Mouse (Mus musculus) intestine, embryonic 14.5 days (tissue): ENCODE results near the gene Kat6b. TPM values are rescaled to one million over a fixed set of nuclear protein-coding genes. Genes with fewer than 3 reads are reported as not detected.

ENCODE experiments used
- ATAC-seq: fragments of 200-750 bp; cut with Nextera tagmentation; replicated peaks from 2 replicates; pipeline ENCODE4 v1.8.0; 2017; ENCODE audit warnings: low read depth, moderate number of reproducible peaks, moderate TSS enrichment, moderate library complexity; ENCODE audit not compliant: low FRiP score, low TSS enrichment
- DNase-seq: peaks from one replicate; pipeline ENCODE4 v3.0.0-alpha.2; 2018; ENCODE audit warnings: low spot score
- H3K27ac ChIP-seq: fragments of 300-500 bp; sonication (generic); 2 replicates; pipeline ENCODE4 v1.5.1; 2014; ENCODE audit warnings: low read depth, mild to moderate bottlenecking, control low read depth
- H3K27me3 ChIP-seq: fragments of 300-500 bp; sonication (generic); replicated peaks from 2 replicates; pipeline ENCODE4 v1.6.1; 2014; ENCODE audit warnings: low read length, control low read depth; ENCODE audit not compliant: control insufficient read depth, insufficient read depth
- H3K36me3 ChIP-seq: fragments of 300-500 bp; sonication (generic); 2 replicates; pipeline ENCODE4 v1.6.1; 2014; ENCODE audit warnings: low read length, control low read depth; ENCODE audit not compliant: control insufficient read depth, insufficient read depth
- H3K4me1 ChIP-seq: fragments of 300-500 bp; sonication (generic); replicated peaks from 2 replicates; pipeline ENCODE4 v1.6.1; 2014; ENCODE audit warnings: low read length, control low read depth, mixed read lengths; ENCODE audit not compliant: control insufficient read depth, insufficient read depth
- H3K4me2 ChIP-seq: fragments of 300-500 bp; sonication (generic); 2 replicates; pipeline ENCODE4 v1.6.1; 2014; ENCODE audit warnings: low read length
- H3K4me3 ChIP-seq: fragments of 300-500 bp; sonication (generic); 2 replicates; pipeline ENCODE4 v1.5.1; 2014; ENCODE audit warnings: low read depth, low read length, control low read depth, mixed read lengths
- H3K9ac ChIP-seq: fragments of 300-500 bp; sonication (generic); 2 replicates; pipeline ENCODE4 v1.6.1; 2014; ENCODE audit warnings: mild to moderate bottlenecking, low read length
- H3K9me3 ChIP-seq: fragments of 300-500 bp; sonication (generic); 2 replicates; pipeline ENCODE4 v1.6.1; 2016; ENCODE audit warnings: low read length, control low read depth; ENCODE audit not compliant: control insufficient read depth
- WGBS: fragments of 180-500 bp; shearing (Covaris S2); extraction: QIAGEN DNeasy Blood & Tissue Kit; methylation state at CpG from one replicate; pipeline ENCODE4 v1.1.7; 2014; 5-methylcytosine and 5-hydroxymethylcytosine counted together
- polyA plus RNA-seq: library from polyadenylated mRNA; unstranded; fragments of >200 nt; fragmentation: Nextera tagmentation; extraction: Ambion mirVana; gene quantifications from 2 replicates; pipeline ENCODE4 v1.2.1, GENCODE M21; 2014

Gene Kat6b
- polyA plus RNA-seq, 1 experiment from 2014 or later = 19.6 TPM

DNA sequence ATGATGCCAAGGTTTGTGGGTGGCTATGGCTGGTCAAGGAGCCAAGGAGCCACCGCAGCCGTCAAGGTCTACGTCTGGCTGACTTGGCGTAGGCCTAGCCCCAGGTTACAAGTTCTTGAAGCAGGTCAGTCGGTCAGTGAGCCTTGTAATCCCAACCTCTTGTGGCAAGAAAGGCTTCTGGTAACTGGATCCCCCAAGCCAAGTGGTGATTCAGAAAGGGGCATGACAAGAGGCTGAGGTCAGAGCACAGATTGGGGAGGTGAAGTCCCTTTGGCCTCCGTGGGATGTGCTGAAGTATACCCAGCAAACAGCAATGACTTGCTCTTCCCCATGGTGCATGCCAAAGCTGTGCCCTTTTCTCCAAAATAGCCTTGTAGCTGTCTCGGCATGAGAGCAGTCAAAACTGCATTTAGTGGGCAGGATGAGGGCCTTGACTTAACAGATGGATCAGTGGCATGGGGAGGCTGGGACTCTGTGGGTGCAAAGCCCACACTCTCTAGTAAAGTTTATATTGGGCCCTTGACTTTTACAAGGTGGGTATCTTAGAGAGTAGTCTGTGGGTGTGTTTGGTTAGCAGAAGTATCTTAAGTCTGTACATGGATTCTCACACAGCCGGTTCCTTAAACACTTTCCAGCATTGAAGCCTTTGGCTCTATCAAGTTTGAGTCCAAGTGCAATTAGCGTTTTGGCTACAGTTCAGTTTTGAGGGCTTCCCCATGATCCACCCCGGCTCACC, 204.3 kb downstream of the Kat6b start:
- H3K27ac ChIP-seq = no peak overlapping the region
- WGBS = 91% methylated on average over 10 of the region's 10 CpGs
- peaks cover 9% of the 10 kb centered on the region for H3K4me1 ChIP-seq
- no peak overlapping the region for H3K9ac ChIP-seq
- H3K27me3 ChIP-seq = peaks cover 9% of the 10 kb centered on the region; the same call in 1 of the 2 replicates
- H3K4me2 ChIP-seq = peak overlapping the region; percentile 68; the same call in 1 of the 2 replicates
- no peak overlapping the region for H3K4me3 ChIP-seq
- no peak for DNase-seq
- ATAC-seq = no peak
- no peaks in the 10 kb centered on the region for H3K9me3 ChIP-seq
- no peaks in the 10 kb centered on the region for H3K36me3 ChIP-seq

DNA sequence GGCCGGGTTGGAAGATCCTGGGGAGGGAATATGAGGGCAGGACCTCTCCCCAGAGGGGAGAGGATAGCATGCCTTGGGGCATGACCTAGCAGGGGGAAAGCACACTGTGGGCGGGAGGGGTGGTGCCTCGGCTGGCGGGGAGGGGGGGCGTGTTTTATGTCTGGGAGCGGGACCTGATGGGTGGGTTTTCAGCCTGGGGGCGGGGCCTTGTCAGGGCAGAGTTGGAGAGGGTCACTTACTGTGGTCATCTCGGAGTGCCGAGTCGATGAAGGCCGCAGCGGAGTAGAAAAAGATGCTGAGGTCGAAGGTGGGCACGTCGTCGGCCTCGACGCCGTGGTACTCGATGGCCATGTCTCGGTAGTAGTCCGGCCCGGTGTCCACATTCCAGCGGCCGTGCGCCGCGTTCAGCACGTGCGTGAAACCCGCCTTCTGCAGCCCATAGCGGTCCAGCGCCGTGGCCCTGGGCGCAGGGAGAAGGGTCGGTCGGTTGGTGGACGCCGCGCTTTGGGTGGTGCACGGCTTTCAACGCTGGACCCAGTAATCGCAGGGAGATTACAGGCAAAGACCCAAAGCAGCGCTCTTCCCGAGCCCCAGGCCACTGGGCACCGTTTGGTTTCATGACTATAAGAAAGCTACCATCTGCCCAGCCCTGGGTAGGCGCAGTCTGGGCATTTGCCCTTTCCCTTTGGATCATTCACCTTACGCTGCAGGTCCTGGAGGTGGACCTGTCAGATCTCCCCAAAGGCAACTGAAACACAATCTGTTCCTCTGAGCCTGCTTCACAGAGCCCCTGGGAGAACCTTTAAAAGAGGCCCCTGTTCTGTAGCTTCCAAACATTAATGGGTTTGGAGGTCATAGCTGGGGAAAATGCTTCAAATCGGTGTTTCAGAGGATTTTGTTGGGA, 205.4 kb downstream of the Kat6b start:
- Histone ChIP-seq H3K9ac (peak overlapping the region; percentile 22; the same call in 1 of the 2 replicates), H3K36me3 (no peaks in the 10 kb centered on the region), H3K27ac (no peak overlapping the region), H3K4me3 (peak overlapping the region; percentile 27), H3K4me1 (peaks cover 9% of the 10 kb centered on the region), H3K4me2 (peak overlapping the region; percentile 68), H3K27me3 (peaks cover 9% of the 10 kb centered on the region; the same call in 1 of the 2 replicates), H3K9me3 (no peaks in the 10 kb centered on the region)
- DNase-seq (no peak), ATAC-seq (peak; percentile 17; the same call in 1 of the 2 replicates)
- 8% methylated on average over 49 of the region's 49 CpGs for WGBS

- H3K27me3 ChIP-seq = peaks cover 9% of the 10 kb centered on the region; the same call in 1 of the 2 replicates
Observed at GRCm38 (mm10) chr14:21691070-21691469, 209.8 kb downstream of the Kat6b start.

GRCm38 (mm10) chr14:21695020-21695419, 213.8 kb downstream of the Kat6b start:
- DNase-seq = no peak
- no peak for ATAC-seq
- WGBS = 63% methylated on average over 6 of the region's 6 CpGs

More at GRCm38 (mm10) chr14:21691070-21691469, 209.8 kb downstream of the Kat6b start:
- H3K9me3 ChIP-seq = no peaks in the 10 kb centered on the region
- 82% methylated on average over 3 of the region's 3 CpGs for WGBS
- H3K36me3 ChIP-seq = no peaks in the 10 kb centered on the region
- H3K27ac ChIP-seq = no peak overlapping the region
- ATAC-seq (no peak), DNase-seq (no peak)
- no peak overlapping the region for H3K9ac ChIP-seq
- H3K4me3 ChIP-seq = no peak overlapping the region
- H3K4me1 ChIP-seq = no peaks in the 10 kb centered on the region
- no peak overlapping the region for H3K4me2 ChIP-seq

GRCm38 (mm10) chr14:21696186-21696830, 215.1 kb downstream of the Kat6b start:
- H3K27me3 ChIP-seq = no peaks in the 10 kb centered on the region
- H3K27ac ChIP-seq = no peak overlapping the region
- 81% methylated on average over 7 of the region's 7 CpGs for WGBS
- H3K9me3 ChIP-seq = no peaks in the 10 kb centered on the region
- no peak overlapping the region for H3K4me2 ChIP-seq
- ATAC-seq (no peak), DNase-seq (no peak)
- no peaks in the 10 kb centered on the region for H3K4me1 ChIP-seq
- H3K9ac ChIP-seq = no peak overlapping the region
- H3K36me3 ChIP-seq = no peaks in the 10 kb centered on the region
- no peak overlapping the region for H3K4me3 ChIP-seq

More at GRCm38 (mm10) chr14:21695020-21695419, 213.8 kb downstream of the Kat6b start:
- Histone ChIP-seq H3K27ac (no peak overlapping the region), H3K9me3 (no peaks in the 10 kb centered on the region), H3K27me3 (no peaks in the 10 kb centered on the region), H3K9ac (no peak overlapping the region), H3K36me3 (no peaks in the 10 kb centered on the region), H3K4me3 (no peak overlapping the region), H3K4me1 (no peaks in the 10 kb centered on the region), H3K4me2 (no peak overlapping the region)

DNA sequence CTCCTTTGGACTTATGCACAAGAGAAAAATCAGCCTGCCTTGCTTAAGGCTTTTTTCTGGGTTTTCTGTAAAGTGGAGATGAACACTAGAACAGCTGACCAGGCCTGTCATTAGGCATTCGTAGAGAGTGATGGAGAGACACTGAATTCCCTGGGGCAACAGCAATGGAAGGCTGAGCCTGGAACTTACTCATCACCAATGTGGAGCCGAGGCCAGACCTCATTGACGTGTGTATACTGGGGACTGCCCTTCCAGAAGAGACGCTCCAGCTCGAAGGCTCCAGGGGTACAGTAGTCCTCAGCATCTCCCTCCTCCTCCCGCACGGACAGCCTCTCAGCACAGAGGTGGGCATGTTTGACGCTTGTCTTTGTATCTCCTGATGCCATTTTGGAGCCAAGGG, 221.5 kb downstream of the Kat6b start:
- no peak for ATAC-seq
- no peak overlapping the region for H3K4me2 ChIP-seq
- H3K4me3 ChIP-seq = no peak overlapping the region
- DNase-seq = no peak
- peaks cover 8% of the 10 kb centered on the region; the same call in 1 of the 2 replicates for H3K4me1 ChIP-seq
- no peaks in the 10 kb centered on the region for H3K36me3 ChIP-seq
- H3K27me3 ChIP-seq = no peaks in the 10 kb centered on the region
- no peak overlapping the region for H3K9ac ChIP-seq
- WGBS = 82% methylated on average over 8 of the region's 8 CpGs
- no peak overlapping the region for H3K27ac ChIP-seq
- H3K9me3 ChIP-seq = no peaks in the 10 kb centered on the region

DNA sequence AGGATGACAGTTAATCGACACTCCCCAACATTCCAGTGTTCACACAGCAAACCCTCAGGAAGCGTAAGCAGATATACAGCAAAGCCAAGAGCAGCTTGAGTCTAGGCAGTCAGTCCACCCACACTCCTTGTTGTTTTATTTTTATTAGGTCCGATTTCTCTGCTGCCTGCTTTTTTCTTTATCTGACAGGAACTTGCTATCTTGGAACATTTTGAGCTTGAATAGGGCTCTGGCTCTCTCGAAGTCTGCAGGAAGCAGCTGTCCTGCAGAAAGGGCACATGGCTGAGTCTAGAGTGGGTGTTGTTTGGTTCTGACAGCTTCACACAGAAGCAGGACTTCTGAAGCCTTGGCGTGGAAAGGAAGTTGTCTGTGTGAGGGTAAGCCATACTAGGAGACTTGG, 222.0 kb downstream of the Kat6b start:
- Histone ChIP-seq H3K27ac (peak overlapping the region; percentile 20; the same call in 1 of the 2 replicates), H3K4me3 (no peak overlapping the region), H3K9me3 (no peaks in the 10 kb centered on the region), H3K9ac (no peak overlapping the region), H3K4me2 (no peak overlapping the region), H3K27me3 (no peaks in the 10 kb centered on the region), H3K4me1 (peaks cover 8% of the 10 kb centered on the region; the same call in 1 of the 2 replicates), H3K36me3 (no peaks in the 10 kb centered on the region)
- ATAC-seq (no peak), DNase-seq (no peak)
- 50% methylated on average over 5 of the region's 5 CpGs for WGBS

DNA sequence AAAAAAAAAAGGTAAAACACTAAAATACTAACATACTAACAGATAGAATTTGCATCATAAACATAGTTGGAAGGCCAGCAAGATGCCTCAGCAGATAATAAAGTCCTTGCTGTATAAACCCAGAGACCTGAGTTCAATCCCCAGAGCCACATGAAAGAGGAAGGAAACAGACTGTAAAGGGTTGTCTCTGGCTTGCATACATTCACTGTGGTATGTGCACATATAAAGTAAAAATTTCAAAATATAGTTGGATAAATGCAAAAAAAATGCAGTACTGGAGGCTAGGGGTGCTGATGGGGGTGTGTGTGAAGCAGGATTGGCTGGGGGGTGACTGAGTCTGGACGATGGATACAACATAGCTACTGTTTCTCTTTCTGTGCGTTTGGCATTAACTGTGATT, 224.2 kb downstream of the Kat6b start:
- Histone ChIP-seq H3K9ac (no peak overlapping the region), H3K4me2 (no peak overlapping the region), H3K4me1 (peaks cover 8% of the 10 kb centered on the region; the same call in 1 of the 2 replicates), H3K36me3 (no peaks in the 10 kb centered on the region), H3K27me3 (no peaks in the 10 kb centered on the region), H3K9me3 (no peaks in the 10 kb centered on the region), H3K4me3 (no peak overlapping the region), H3K27ac (no peak overlapping the region)
- 79% methylated on average over 2 of the region's 2 CpGs for WGBS
- DNase-seq = no peak
- no peak for ATAC-seq
